In the genomic region with DNA sequence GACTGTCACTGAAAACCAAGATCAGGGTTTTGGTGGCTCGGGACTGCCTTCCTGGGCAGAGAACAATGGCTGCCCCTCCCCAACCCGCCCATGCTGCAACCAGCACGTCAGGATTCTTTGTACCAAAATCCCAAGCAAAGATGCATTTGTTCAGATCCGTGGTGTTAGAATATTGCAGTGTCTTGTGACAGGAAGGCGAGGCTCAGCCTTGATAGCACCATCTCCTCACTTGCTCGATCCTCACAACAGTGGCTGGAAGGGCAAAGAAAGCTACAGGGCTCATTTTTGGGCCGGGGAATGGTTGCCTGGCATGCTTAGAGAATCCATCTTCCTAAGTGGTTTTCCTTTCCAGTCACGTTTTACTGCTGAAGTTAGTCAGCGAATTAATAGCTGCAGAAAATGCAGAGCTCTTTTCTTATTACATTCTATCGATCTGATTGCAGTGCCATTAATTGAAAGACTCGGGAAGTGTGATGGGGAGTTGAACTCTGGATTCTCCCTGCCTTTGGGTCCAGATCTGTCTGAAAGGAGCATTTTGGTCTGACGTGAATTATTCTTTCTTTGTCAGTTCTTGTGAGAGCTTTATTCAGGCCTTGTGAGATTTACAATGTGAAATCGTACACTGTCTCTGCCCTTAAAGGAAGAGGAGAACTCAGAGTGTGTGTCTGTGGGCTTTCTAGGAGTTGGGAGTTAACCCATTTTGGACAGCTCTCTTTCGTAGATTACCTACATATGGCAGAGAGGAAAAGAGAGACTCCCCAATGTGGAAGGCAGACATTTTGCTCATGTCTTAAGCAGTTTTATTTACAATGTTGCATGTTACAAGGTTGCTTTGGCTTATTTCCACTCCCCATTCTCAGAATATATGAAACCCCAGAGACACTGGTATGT, we compare ENCODE assay signal across 12 mouse cellular contexts.
DNase-seq lines count a peak whose midpoint lies in the region; ATAC-seq lines count a peak whose summit lies in the region.
"Had no signal": no experiment of that assay in that cellular context is flagged by ENCODE, and none has a peak within 500 bp of the region (broad histone marks: within the 10 kb centered on the region; RNA-seq: fewer than 3 reads in every experiment).

No protein-coding gene starts in this region.

- H3K4me2 ChIP-seq in heart, embryonic 13.5 days, result no peak overlapping the region
- no peak overlapping the region for H3K4me2 ChIP-seq in embryonic facial prominence, embryonic 13.5 days
- H3K4me2 ChIP-seq in hindbrain, embryonic 15.5 days, result peak overlapping the region; percentile 38
- H3K4me2 ChIP-seq in neural tube, embryonic 11.5 days (ENCODE audit: low read depth), result peak overlapping the region; percentile 15; the same call in 1 of the 2 replicates

- H3K9me3 ChIP-seq in heart, embryonic 13.5 days, result no peaks in the 10 kb centered on the region
- no peaks in the 10 kb centered on the region for H3K9me3 ChIP-seq in embryonic facial prominence, embryonic 13.5 days
- H3K9me3 ChIP-seq in hindbrain, embryonic 15.5 days, result no peaks in the 10 kb centered on the region
- no peaks in the 10 kb centered on the region for H3K9me3 ChIP-seq in neural tube, embryonic 11.5 days (ENCODE audit: control insufficient read depth, low read length)

- H3K27ac ChIP-seq in heart, embryonic 13.5 days (replicated peaks), result 0 out of 2 replicates have a peak overlapping the region, but pooled peaks have one; percentile 21
- peak overlapping the region; percentile 80 for H3K27ac ChIP-seq in embryonic facial prominence, embryonic 13.5 days
- peak overlapping the region; percentile 97 for H3K27ac ChIP-seq in hindbrain, embryonic 15.5 days (replicated peaks)
- H3K27ac ChIP-seq in neural tube, embryonic 11.5 days (ENCODE audit: low read depth, low read length), result peak overlapping the region; percentile 98

- H3K36me3 ChIP-seq in heart, embryonic 13.5 days, result no peaks in the 10 kb centered on the region
- H3K36me3 ChIP-seq in embryonic facial prominence, embryonic 13.5 days, result no peaks in the 10 kb centered on the region
- H3K36me3 ChIP-seq in hindbrain, embryonic 15.5 days, result no peaks in the 10 kb centered on the region
- H3K36me3 ChIP-seq in neural tube, embryonic 11.5 days (ENCODE audit: control insufficient read depth, insufficient read depth, low read length), result no peaks in the 10 kb centered on the region

- no peak for ATAC-seq in heart, embryonic 13.5 days (ENCODE audit: extremely low read depth, insufficient number of reproducible peaks, low FRiP score, low TSS enrichment)
- ATAC-seq in embryonic facial prominence, embryonic 13.5 days (ENCODE audit: insufficient number of reproducible peaks, insufficient read depth, low FRiP score, low TSS enrichment, low read depth), result no peak
- no peak for ATAC-seq in hindbrain, embryonic 15.5 days (ENCODE audit: low FRiP score, low read depth)
- ATAC-seq in neural tube, embryonic 11.5 days (ENCODE audit: insufficient read depth, low FRiP score, low TSS enrichment), result peak; percentile 29; the same call in 1 of the 2 replicates
- no peak for ATAC-seq in frontal cortex, adult (ENCODE audit: low TSS enrichment)
- ATAC-seq in megakaryocyte, adult 5-6 weeks (ENCODE audit: poor library complexity, severe bottlenecking), result no peak

- WGBS in heart, embryonic 13.5 days, result 64% methylated on average over 14 of the region's 14 CpGs
- WGBS in embryonic facial prominence, embryonic 13.5 days, result 43% methylated on average over 14 of the region's 14 CpGs
- 14% methylated on average over 14 of the region's 14 CpGs for WGBS in hindbrain, embryonic 15.5 days
- 25% methylated on average over 14 of the region's 14 CpGs for WGBS in neural tube, embryonic 11.5 days

- H3K4me1 ChIP-seq in heart, embryonic 13.5 days, result peaks cover 43% of the 10 kb centered on the region
- peaks cover 56% of the 10 kb centered on the region for H3K4me1 ChIP-seq in embryonic facial prominence, embryonic 13.5 days
- peaks cover 49% of the 10 kb centered on the region for H3K4me1 ChIP-seq in hindbrain, embryonic 15.5 days (replicated peaks)
- peaks cover 37% of the 10 kb centered on the region for H3K4me1 ChIP-seq in neural tube, embryonic 11.5 days (ENCODE audit: control insufficient read depth, insufficient read depth, low read length)

- H3K9ac ChIP-seq in heart, embryonic 13.5 days, result no peak overlapping the region
- H3K9ac ChIP-seq in embryonic facial prominence, embryonic 13.5 days, result peak overlapping the region; percentile 36; the same call in 1 of the 2 replicates
- H3K9ac ChIP-seq in hindbrain, embryonic 15.5 days, result peak overlapping the region; percentile 39
- peak overlapping the region; percentile 33 for H3K9ac ChIP-seq in neural tube, embryonic 11.5 days (ENCODE audit: low read length)

- no peaks in the 10 kb centered on the region for H3K27me3 ChIP-seq in heart, embryonic 13.5 days (replicated peaks)
- no peaks in the 10 kb centered on the region for H3K27me3 ChIP-seq in embryonic facial prominence, embryonic 13.5 days
- H3K27me3 ChIP-seq in hindbrain, embryonic 15.5 days, result no peaks in the 10 kb centered on the region
- no peaks in the 10 kb centered on the region for H3K27me3 ChIP-seq in neural tube, embryonic 11.5 days (ENCODE audit: control insufficient read depth, insufficient read depth, low read length)

- H3K4me3 ChIP-seq in heart, embryonic 13.5 days, result no peak overlapping the region
- H3K4me3 ChIP-seq in embryonic facial prominence, embryonic 13.5 days, result no peak overlapping the region
- H3K4me3 ChIP-seq in hindbrain, embryonic 15.5 days, result no peak overlapping the region
- no peak overlapping the region for H3K4me3 ChIP-seq in neural tube, embryonic 11.5 days (ENCODE audit: low read depth, low read length)

- no peak for DNase-seq in heart, adult 18-20 months
- peak; percentile 71 for DNase-seq in neural tube, embryonic 11.5 days (ENCODE audit: low spot score)
- no peak for DNase-seq in urinary bladder, postnatal 25 days (ENCODE audit: low spot score)
- DNase-seq: cerebellum, adult 11-12 months; heart, postnatal 4 days; left cerebral cortex, postnatal 4 days; right cerebral cortex, postnatal 14 days had no signal

Comparison
In these comparisons a context has a peak if more than half of its experiments do, and no peak if none do; other contexts are left out.
1. H3K27ac ChIP-seq: peak in every context shown above with its lines; median percentile 98 in neural tube, embryonic 11.5 days; 97 in hindbrain, embryonic 15.5 days; 80 in embryonic facial prominence, embryonic 13.5 days; 21 in heart, embryonic 13.5 days.
2. H3K4me2 ChIP-seq: peak in hindbrain, embryonic 15.5 days (single experiment) and neural tube, embryonic 11.5 days (single experiment); none in heart, embryonic 13.5 days (single experiment) and embryonic facial prominence, embryonic 13.5 days (single experiment).